Mouse (Mus musculus): ENCODE measurements around the gene Chil4.

The Chil4 gene

DNA sequence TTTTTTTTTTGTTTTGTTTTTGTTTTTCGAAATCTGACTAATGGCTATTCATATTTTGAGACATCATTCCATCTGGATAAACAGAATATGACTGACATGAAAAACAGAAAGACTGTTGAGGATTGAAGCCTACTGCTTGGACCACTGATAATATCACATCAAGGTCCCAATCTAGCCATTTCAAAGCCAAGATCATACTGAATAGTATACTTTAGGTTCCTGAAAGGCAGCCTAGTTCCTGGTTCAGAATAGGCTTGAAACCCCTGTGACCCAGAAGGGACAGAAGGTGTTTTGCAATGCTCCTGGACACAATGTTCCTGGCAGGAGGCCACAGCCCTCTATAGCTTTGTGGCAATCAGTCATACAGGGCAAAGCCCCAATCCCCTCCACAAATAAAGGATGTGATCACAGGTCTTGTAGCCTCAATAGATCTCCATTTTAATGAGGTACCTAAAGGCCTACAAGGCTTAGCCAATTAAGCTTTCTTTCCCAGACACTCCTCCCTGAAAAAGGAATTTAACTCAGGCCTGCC is 48.7 kb downstream of the Chil4 start:
- DNase-seq (ENCODE audit: low read depth, low spot score) = no peak

DNA sequence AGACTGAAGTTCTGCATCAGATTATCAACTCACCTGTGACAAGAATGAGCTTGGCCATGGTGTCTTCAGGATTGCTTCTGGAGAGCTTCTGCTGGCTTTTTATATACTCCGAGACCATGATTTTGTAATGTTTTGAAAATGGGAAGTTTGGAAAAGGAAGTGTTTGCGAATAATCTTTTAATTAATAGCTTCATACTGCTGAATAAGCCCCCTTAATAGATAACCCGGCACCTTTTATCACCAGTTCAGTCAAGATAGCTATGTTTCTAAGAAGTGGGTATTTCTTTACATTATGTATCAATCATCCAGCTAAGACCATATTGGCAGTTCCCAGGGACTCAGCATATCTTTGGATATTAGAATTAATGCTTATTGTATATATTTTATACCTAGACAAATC is 51.8 kb downstream of the Chil4 start, which contains the start of gene Chil3:
TSS of gene Chil3 (minus strand) at position 101 of the 400 bp plus-strand sequence.
- no peak for DNase-seq (ENCODE audit: low read depth, low spot score)

DNA sequence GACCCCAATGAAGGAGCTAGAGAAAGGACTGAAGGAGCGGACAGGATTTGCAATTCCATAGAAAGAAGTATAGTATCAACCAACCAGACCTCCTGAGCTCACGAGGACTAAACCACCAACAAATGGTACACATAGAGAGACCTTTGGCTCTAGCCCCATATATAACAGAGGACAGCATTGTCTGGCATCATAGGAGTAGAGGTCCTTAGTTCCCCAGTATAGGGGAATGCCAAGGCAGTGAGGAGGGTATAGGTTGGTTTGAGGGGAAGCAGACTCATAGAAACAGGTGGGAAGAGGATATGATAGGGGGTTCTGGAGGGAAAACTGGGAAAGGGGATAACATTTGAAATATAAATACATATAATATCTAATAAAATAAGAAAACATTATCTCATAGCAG is 64.9 kb downstream of the Chil4 start:
- DNase-seq (ENCODE audit: low read depth, low spot score) = no peak
